Mouse (Mus musculus) liver, embryonic 14.5 days (tissue): ENCODE results near the gene Gpx1. TPM values are rescaled to one million over a fixed set of nuclear protein-coding genes. Genes with fewer than 3 reads are reported as not detected.
A peak's percentile ranks its signal among the peaks of the same experiment; 100 is the strongest.

ENCODE experiments used
- ATAC-seq: fragments of 200-750 bp; cut with Nextera tagmentation; 2 replicates; pipeline ENCODE4 v1.8.0; 2017; ENCODE audit warnings: moderate number of reproducible peaks, mild to moderate bottlenecking, moderate library complexity; ENCODE audit not compliant: insufficient read depth
- DNase-seq, 3 experiments: peaks; one replicate each; pipeline ENCODE4 v3.0.0-alpha.2; 2012 to 2013; ENCODE audit warnings: low read depth in 3 of 3, low spot score in 3 of 3
- H3K27ac ChIP-seq: fragments of 300-500 bp; sonication (generic); 2 replicates; pipeline ENCODE4 v1.5.1; 2014; ENCODE audit warnings: moderate library complexity, mild to moderate bottlenecking, control low read depth, inconsistent platforms
- H3K27me3 ChIP-seq: fragments of 300-500 bp; sonication (generic); 2 replicates; pipeline ENCODE4 v1.6.1; 2014; ENCODE audit warnings: mild to moderate bottlenecking, low read length, moderate library complexity; ENCODE audit not compliant: control insufficient read depth, insufficient read depth
- H3K36me3 ChIP-seq: fragments of 300-500 bp; sonication (generic); replicated peaks from 2 replicates; pipeline ENCODE4 v1.6.1; 2014; ENCODE audit warnings: low read depth; ENCODE audit not compliant: control insufficient read depth, insufficient read depth
- H3K4me1 ChIP-seq, 2 experiments: fragments of 200-500 bp in 1 of 2; fragments of 300-500 bp in 1 of 2; sonication (generic) in 1 of 2; replicated peaks; 2 replicates each; pipeline ENCODE4 v1.6.1; 2012 to 2014; ENCODE audit warnings: antibody characterized with exemption in 1 of 2, inconsistent platforms in 1 of 2, low read length in 1 of 2; ENCODE audit not compliant: control insufficient read depth in 2 of 2, insufficient read depth in 2 of 2
- H3K4me2 ChIP-seq: fragments of 300-500 bp; sonication (generic); 2 replicates; pipeline ENCODE4 v1.6.1; 2014; ENCODE audit warnings: low read depth, mild to moderate bottlenecking, control low read depth, moderate library complexity
- H3K4me3 ChIP-seq, 2 experiments: fragments of 200-500 bp in 1 of 2; fragments of 300-500 bp in 1 of 2; sonication (generic) in 1 of 2; 2 replicates each; pipeline ENCODE4 v1.5.1; 2012 to 2014; ENCODE audit warnings: low read depth in 2 of 2, low read length in 2 of 2, mild to moderate bottlenecking in 2 of 2, control low read depth in 1 of 2, inconsistent platforms in 1 of 2, moderate library complexity in 1 of 2; ENCODE audit not compliant: insufficient read depth in 1 of 2
- H3K9ac ChIP-seq: fragments of 300-500 bp; sonication (generic); replicated peaks from 2 replicates; pipeline ENCODE4 v1.6.1; 2014; ENCODE audit warnings: mild to moderate bottlenecking, control low read depth, moderate library complexity
- H3K9me3 ChIP-seq: fragments of 300-500 bp; sonication (generic); 2 replicates; pipeline ENCODE4 v1.6.1; 2016; ENCODE audit warnings: low read length, mixed read lengths; ENCODE audit not compliant: control insufficient read depth
- CTCF ChIP-seq: IDR thresholded peaks from 2 replicates; pipeline ENCODE4 v1.5.1; 2016; ENCODE audit warnings: antibody characterized with exemption, low read depth, control low read depth
- EP300 ChIP-seq: IDR thresholded peaks from 2 replicates; pipeline ENCODE4 v1.6.1; 2016; ENCODE audit warnings: antibody characterized with exemption, low read depth
- WGBS: fragments of 180-500 bp; shearing (Covaris S2); extraction: QIAGEN DNeasy Blood & Tissue Kit; methylation state at CpG from one replicate; pipeline ENCODE4 v1.1.7; 2014; ENCODE audit not compliant: insufficient replicate concordance; 5-methylcytosine and 5-hydroxymethylcytosine counted together
- polyA plus RNA-seq, 2 experiments: library from polyadenylated mRNA; depleted of rRNA in 1 of 2; stranded (reverse) in 1 of 2; unstranded in 1 of 2; fragments of >200 nt; fragmentation: Nextera tagmentation in 1 of 2; extraction: Ambion mirVana in 1 of 2; gene quantifications; 2 replicates each; pipeline versions ENCODE4 v1.2.1 to v1.2.3; 2012 to 2014

Gene Gpx1
- polyA plus RNA-seq, 2 experiments: 3,741 to 6,910 TPM

GRCm38 (mm10) chr9:108296453-108297355 lies 42.0 kb upstream of the Gpx1 start, which contains the start of gene Amt:
Gene Amt (plus strand): TSS chr9:108296853.
- DNase-seq (peak in 1 of 3 experiments; percentile 44), ATAC-seq (peak; percentile 65)
- no peaks in the 10 kb centered on the region for H3K9me3 ChIP-seq
- H3K4me2 ChIP-seq: peak within 1 kb of the TSS; percentile 21
- H3K27me3 ChIP-seq: no peaks in the 10 kb centered on the region
- H3K36me3 ChIP-seq: no peaks in the 10 kb centered on the region
- WGBS: 49% methylated on average over 18 of the region's 18 CpGs
- H3K27ac ChIP-seq: peak within 1 kb of the TSS; percentile 27
- no peaks in the 10 kb centered on the region for H3K4me1 ChIP-seq
- H3K4me3 ChIP-seq: peak within 1 kb of the TSS; percentile 31 to 45; a peak in 3 of 4 replicates
- TF ChIP-seq EP300: no peak
- no peak for TF ChIP-seq CTCF
- H3K9ac ChIP-seq: peak within 1 kb of the TSS; percentile 27; the same call in 1 of the 2 replicates

DNA sequence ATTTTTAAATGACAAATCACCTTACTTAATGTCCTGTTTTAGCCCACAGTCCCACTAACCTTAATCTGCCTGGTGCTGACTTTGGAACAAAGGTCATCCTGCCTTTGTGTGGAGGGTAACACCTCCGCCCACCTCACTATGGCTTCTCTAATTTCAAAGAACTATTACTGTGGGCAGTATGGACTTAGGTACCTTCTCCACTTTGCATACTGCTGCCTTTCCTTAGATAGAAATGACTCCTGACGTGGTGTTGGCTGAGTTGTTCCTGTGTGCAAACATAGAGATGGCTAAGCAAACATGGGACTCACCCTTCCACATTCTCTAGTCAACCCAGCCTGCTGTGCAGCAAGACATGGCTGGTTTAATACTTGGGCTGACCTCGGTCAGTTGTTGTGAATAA lies 36.9 kb upstream of the Gpx1 start:
- Histone ChIP-seq H3K4me2 (no peak overlapping the region), H3K4me1 (peaks cover 9% of the 10 kb centered on the region in 2 experiments), H3K36me3 (peaks cover 4% of the 10 kb centered on the region), H3K9me3 (no peaks in the 10 kb centered on the region), H3K9ac (no peak overlapping the region), H3K4me3 (no peak overlapping the region), H3K27ac (no peak overlapping the region), H3K27me3 (no peaks in the 10 kb centered on the region)
- WGBS: 67% methylated on average over 3 of the region's 3 CpGs
- DNase-seq (no peak), ATAC-seq (no peak)
- TF ChIP-seq CTCF (no peak), EP300 (no peak)

GRCm38 (mm10) chr9:108304716-108305115 lies 34.0 kb upstream of the Gpx1 start:
- no peaks in the 10 kb centered on the region for H3K27me3 ChIP-seq
- H3K4me1 ChIP-seq: peaks cover 22% of the 10 kb centered on the region in 2 experiments
- no peak for DNase-seq
- peak overlapping the region; percentile 78 to 99; a peak in 3 of 4 replicates for H3K4me3 ChIP-seq
- WGBS: 25% methylated on average over 4 of the region's 4 CpGs
- peak overlapping the region; percentile 89 for H3K9ac ChIP-seq
- TF ChIP-seq EP300 (no peak), CTCF (no peak)
- ATAC-seq: no peak
- H3K27ac ChIP-seq: peak overlapping the region; percentile 99
- no peaks in the 10 kb centered on the region for H3K9me3 ChIP-seq
- peaks cover 7% of the 10 kb centered on the region for H3K36me3 ChIP-seq
- peak overlapping the region; percentile 91 for H3K4me2 ChIP-seq

DNA sequence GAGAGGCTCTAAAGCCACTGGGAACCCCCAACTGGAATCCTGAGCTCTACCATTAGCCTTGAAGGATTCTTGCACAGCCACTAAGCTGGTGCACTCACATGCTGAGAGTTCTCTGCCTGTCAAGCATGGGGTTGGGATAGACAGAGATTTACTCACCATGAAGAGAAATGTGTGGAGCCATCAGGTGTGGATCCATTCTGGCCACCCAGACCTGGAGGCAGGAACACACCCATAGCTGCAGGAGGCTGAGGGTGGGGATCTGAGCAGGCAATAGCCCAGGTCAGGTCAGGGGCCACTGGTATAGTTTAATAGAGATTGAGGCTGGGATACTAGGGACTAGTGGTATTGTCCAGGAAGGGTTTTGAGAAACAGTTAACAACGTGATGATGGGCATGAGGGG lies 33.5 kb upstream of the Gpx1 start:
- 0% methylated on average over 1 of the region's 1 CpGs for WGBS
- peaks cover 7% of the 10 kb centered on the region for H3K36me3 ChIP-seq

More for the DNA sequence above, 33.5 kb upstream of the Gpx1 start:
- Histone ChIP-seq H3K9me3 (no peaks in the 10 kb centered on the region), H3K27ac (peak overlapping the region; percentile 99), H3K9ac (peak overlapping the region; percentile 89), H3K27me3 (no peaks in the 10 kb centered on the region), H3K4me2 (peak overlapping the region; percentile 91), H3K4me3 (peak overlapping the region; percentile 78 to 99), H3K4me1 (peaks cover 22 to 24% of the 10 kb centered on the region in 2 experiments)
- TF ChIP-seq CTCF (no peak), EP300 (no peak)
- no peak for DNase-seq
- ATAC-seq: no peak
